Mouse (Mus musculus): Measurements from ENCODE around the gene Mum1. TPM values are rescaled to one million over a fixed set of nuclear protein-coding genes. Genes with fewer than 3 reads are reported as not detected.

Mum1 gene
- total RNA-seq (2014; rRNA removed), result 7.1 and 8.7 TPM in 2 replicates
- polyA plus RNA-seq (2012; rRNA removed), result 8.4 and 10.1 TPM in 2 replicates

DNA sequence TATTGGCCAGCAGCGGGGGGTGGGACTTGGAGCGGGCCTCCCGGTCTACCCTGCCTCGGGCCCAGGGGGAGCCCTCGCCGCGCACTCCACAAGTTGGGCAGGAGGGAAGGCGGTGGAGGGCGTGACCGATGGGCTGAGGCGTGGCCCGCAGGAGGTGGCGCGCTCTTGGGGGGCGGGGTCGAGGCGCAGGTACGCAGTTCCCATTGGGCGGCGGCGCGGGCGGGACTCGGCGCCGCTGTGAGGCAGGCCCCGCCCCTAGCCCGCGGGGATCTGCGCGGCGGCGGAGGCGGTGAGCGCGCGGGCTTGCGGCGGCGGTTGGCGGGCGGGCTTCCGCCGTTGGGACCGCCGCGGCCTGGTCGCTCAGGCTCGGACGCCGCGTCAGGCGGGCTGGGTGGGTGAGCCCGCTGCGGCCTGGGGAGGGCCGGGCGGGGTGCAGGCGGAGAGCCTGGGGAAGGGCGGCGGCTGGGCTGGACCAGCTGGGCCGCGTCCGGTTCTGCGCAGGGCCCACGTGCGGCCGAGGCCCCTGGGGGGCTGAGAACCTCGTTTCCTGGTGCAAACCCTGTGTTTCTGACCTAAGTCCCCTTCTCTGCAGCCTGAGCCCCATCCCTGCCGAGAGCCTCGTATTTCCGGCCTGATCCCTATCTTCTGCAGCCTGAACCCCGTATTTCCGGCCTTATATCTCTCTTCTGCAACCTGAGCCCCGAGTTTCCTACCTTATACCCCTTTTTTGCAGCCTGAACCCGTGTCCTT is at the start of gene Mum1:
Gene Mum1, plus strand, starts transcription at position 19 of the 750 bp plus-strand sequence.
- Histone ChIP-seq H3K79me2 (ENCODE audit: control insufficient read depth, insufficient read depth, low read length) (no peaks in the 10 kb centered on the region), H3K27me3 (ENCODE audit: control insufficient read depth, insufficient read depth, low read length) (no peaks in the 10 kb centered on the region), H3K4me3 (ENCODE audit: insufficient read depth, low read depth, low read length) (peak within 1 kb of the TSS; percentile 80), H3K9ac (ENCODE audit: low read depth, low read length) (peak within 1 kb of the TSS; percentile 83), H3K27ac (replicated peaks; ENCODE audit: insufficient read depth, low read depth, low read length) (peak within 1 kb of the TSS; percentile 32; the same call in 1 of the 2 replicates), H3K36me3 (ENCODE audit: control insufficient read depth, insufficient read depth, low read length) (no peaks in the 10 kb centered on the region), H3K4me1 (ENCODE audit: control insufficient read depth, insufficient read depth, low read length) (peaks cover 4% of the 10 kb centered on the region; the same call in 1 of the 2 replicates)
- peak; percentile 57 for TF ChIP-seq CTCF (IDR thresholded peaks at IDR 0.05; ENCODE audit: low read depth, low read length)
- TF ChIP-seq POLR2A (IDR thresholded peaks at IDR 0.05; ENCODE audit: extremely low read depth, insufficient read depth, low read length), result 0 out of 2 replicates have a peak, but pooled peaks have one; percentile 26
- DNase-seq (ENCODE audit: extremely low read depth, low read depth, low spot score), result peak; percentile 92
- under 1% methylated on average over 66 of the region's 75 CpGs for WGBS

- Histone ChIP-seq H3K79me2 (ENCODE audit: control insufficient read depth, insufficient read depth, low read length) (no peaks in the 10 kb centered on the region), H3K9ac (ENCODE audit: low read depth, low read length) (no peak overlapping the region), H3K4me1 (ENCODE audit: control insufficient read depth, insufficient read depth, low read length) (peaks cover 3% of the 10 kb centered on the region), H3K27ac (replicated peaks; ENCODE audit: insufficient read depth, low read depth, low read length) (no peak overlapping the region), H3K4me3 (ENCODE audit: insufficient read depth, low read depth, low read length) (no peak overlapping the region), H3K27me3 (ENCODE audit: control insufficient read depth, insufficient read depth, low read length) (peaks cover 4% of the 10 kb centered on the region; the same call in 1 of the 2 replicates), H3K36me3 (ENCODE audit: control insufficient read depth, insufficient read depth, low read length) (no peaks in the 10 kb centered on the region)
- TF ChIP-seq POLR2A (IDR thresholded peaks at IDR 0.05; ENCODE audit: extremely low read depth, insufficient read depth, low read length) (no peak), CTCF (IDR thresholded peaks at IDR 0.05; ENCODE audit: low read depth, low read length) (no peak)
- DNase-seq (ENCODE audit: extremely low read depth, low read depth, low spot score), result no peak
- 82% methylated on average over 7 of the region's 7 CpGs for WGBS
Measured at GRCm38 (mm10) chr10:80177441-80178279, 48.6 kb upstream of the Mum1 start.

GRCm38 (mm10) chr10:80179068-80180051 is 46.9 kb upstream of the Mum1 start, which contains the start of gene Efna2:
Gene Efna2 (plus strand): TSS chr10:80179482.
- peak within 1 kb of the TSS; percentile 78 for H3K9ac ChIP-seq (ENCODE audit: low read depth, low read length)
- H3K27me3 ChIP-seq (ENCODE audit: control insufficient read depth, insufficient read depth, low read length), result peaks cover 4% of the 10 kb centered on the region; the same call in 1 of the 2 replicates
- H3K4me3 ChIP-seq (ENCODE audit: insufficient read depth, low read depth, low read length), result peak within 1 kb of the TSS; percentile 56
- TF ChIP-seq CTCF (IDR thresholded peaks at IDR 0.05; ENCODE audit: low read depth, low read length) (no peak), POLR2A (IDR thresholded peaks at IDR 0.05; ENCODE audit: extremely low read depth, insufficient read depth, low read length) (no peak)
- H3K27ac ChIP-seq (replicated peaks; ENCODE audit: insufficient read depth, low read depth, low read length), result no peak within 1 kb of the TSS
- H3K79me2 ChIP-seq (ENCODE audit: control insufficient read depth, insufficient read depth, low read length), result no peaks in the 10 kb centered on the region
- H3K36me3 ChIP-seq (ENCODE audit: control insufficient read depth, insufficient read depth, low read length), result no peaks in the 10 kb centered on the region
- no peaks in the 10 kb centered on the region for H3K4me1 ChIP-seq (ENCODE audit: control insufficient read depth, insufficient read depth, low read length)
- WGBS, result 6% methylated on average over 101 of the region's 106 CpGs
- no peak for DNase-seq (ENCODE audit: extremely low read depth, low read depth, low spot score)

DNA sequence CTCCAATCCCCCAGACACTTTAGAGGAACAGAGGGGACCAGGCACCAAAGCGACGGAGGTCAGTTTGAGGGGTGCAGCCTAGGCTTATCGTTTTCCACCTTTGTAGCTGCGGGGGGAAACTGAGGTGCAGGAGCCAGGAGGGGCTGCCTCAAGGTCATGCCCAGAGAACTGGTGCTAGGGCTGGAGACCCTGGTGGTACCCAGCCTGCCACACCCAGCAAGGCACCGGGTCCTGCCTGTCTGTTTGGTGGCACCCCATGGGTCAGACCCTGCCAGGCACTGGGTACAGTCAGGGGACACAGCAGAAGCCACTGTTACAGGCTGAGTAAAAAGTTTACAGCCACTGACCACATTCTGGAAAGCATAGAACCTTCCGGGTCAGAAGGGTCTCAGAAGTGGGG is 45.9 kb upstream of the Mum1 start:
- Histone ChIP-seq H3K9ac (ENCODE audit: low read depth, low read length) (no peak overlapping the region), H3K27ac (replicated peaks; ENCODE audit: insufficient read depth, low read depth, low read length) (no peak overlapping the region), H3K4me1 (ENCODE audit: control insufficient read depth, insufficient read depth, low read length) (no peaks in the 10 kb centered on the region), H3K4me3 (ENCODE audit: insufficient read depth, low read depth, low read length) (no peak overlapping the region), H3K27me3 (ENCODE audit: control insufficient read depth, insufficient read depth, low read length) (peaks cover 4% of the 10 kb centered on the region; the same call in 1 of the 2 replicates), H3K79me2 (ENCODE audit: control insufficient read depth, insufficient read depth, low read length) (no peaks in the 10 kb centered on the region), H3K36me3 (ENCODE audit: control insufficient read depth, insufficient read depth, low read length) (no peaks in the 10 kb centered on the region)
- WGBS, result 69% methylated on average over 6 of the region's 6 CpGs
- TF ChIP-seq POLR2A (IDR thresholded peaks at IDR 0.05; ENCODE audit: extremely low read depth, insufficient read depth, low read length) (no peak), CTCF (IDR thresholded peaks at IDR 0.05; ENCODE audit: low read depth, low read length) (no peak)
- no peak for DNase-seq (ENCODE audit: extremely low read depth, low read depth, low spot score)

GRCm38 (mm10) chr10:80180823-80181222 is 45.4 kb upstream of the Mum1 start:
- Histone ChIP-seq H3K79me2 (ENCODE audit: control insufficient read depth, insufficient read depth, low read length) (no peaks in the 10 kb centered on the region), H3K4me3 (ENCODE audit: insufficient read depth, low read depth, low read length) (no peak overlapping the region), H3K9ac (ENCODE audit: low read depth, low read length) (no peak overlapping the region), H3K36me3 (ENCODE audit: control insufficient read depth, insufficient read depth, low read length) (no peaks in the 10 kb centered on the region), H3K27ac (replicated peaks; ENCODE audit: insufficient read depth, low read depth, low read length) (no peak overlapping the region), H3K27me3 (ENCODE audit: control insufficient read depth, insufficient read depth, low read length) (peaks cover 4% of the 10 kb centered on the region; the same call in 1 of the 2 replicates), H3K4me1 (ENCODE audit: control insufficient read depth, insufficient read depth, low read length) (no peaks in the 10 kb centered on the region)
- WGBS, result 83% methylated on average over 5 of the region's 5 CpGs
- DNase-seq (ENCODE audit: extremely low read depth, low read depth, low spot score), result no peak
- TF ChIP-seq POLR2A (IDR thresholded peaks at IDR 0.05; ENCODE audit: extremely low read depth, insufficient read depth, low read length) (no peak), CTCF (IDR thresholded peaks at IDR 0.05; ENCODE audit: low read depth, low read length) (no peak)
